Mouse (Mus musculus): ENCODE results near the gene Clasp1.
A peak's percentile ranks its signal among the peaks of the same experiment; 100 is the strongest.

Gene Clasp1

GRCm38 (mm10) chr1:118453577-118453976 is 64.7 kb downstream of the Clasp1 start:
- peak in 1 of 2 experiments; percentile 28 for DNase-seq

GRCm38 (mm10) chr1:118454817-118455216 is 66.0 kb downstream of the Clasp1 start:
- no peak for DNase-seq

DNA sequence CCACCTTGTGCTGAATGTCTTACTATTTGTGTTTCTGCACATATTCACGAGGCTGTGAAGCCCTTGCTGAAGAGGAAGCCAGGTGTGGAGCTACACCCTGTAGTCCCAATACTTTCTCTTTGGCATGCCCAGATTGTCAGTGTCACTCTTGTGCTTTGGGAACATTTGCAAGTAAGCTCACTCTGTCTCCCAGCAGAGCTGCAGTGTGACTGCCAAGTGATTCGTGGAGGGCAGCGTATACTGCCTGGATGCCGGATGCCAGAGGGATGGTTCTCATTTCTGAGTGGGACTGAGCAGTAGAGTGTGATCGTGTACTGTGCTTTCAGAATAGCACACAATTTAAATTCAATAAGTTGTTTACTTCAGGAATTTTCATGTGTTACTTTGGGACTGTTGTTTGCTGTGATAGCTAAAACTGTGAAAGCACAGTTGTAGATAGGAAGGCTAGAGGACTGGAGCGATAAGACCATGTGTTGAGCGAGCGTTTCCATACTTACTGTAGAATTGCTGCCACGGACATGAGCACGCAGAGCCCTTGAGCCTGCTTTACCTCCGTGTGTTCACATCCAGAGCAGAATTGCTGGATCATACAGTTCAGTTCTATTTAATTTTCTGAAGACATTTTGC is 68.5 kb downstream of the Clasp1 start:
- DNase-seq = no peak

- no peak for DNase-seq
Measured at GRCm38 (mm10) chr1:118457883-118458259, 69.0 kb downstream of the Clasp1 start.

- peak in 1 of 2 experiments; percentile 24 for DNase-seq
Measured at GRCm38 (mm10) chr1:118458279-118458678, 69.4 kb downstream of the Clasp1 start.

- DNase-seq = peak; percentile 95 to 97
Measured at GRCm38 (mm10) chr1:118458963-118459920, 70.4 kb downstream of the Clasp1 start.

- DNase-seq = no peak
Measured at GRCm38 (mm10) chr1:118460716-118461115, 71.9 kb downstream of the Clasp1 start.

GRCm38 (mm10) chr1:118466041-118466440 is 77.2 kb downstream of the Clasp1 start:
- DNase-seq = no peak

DNA sequence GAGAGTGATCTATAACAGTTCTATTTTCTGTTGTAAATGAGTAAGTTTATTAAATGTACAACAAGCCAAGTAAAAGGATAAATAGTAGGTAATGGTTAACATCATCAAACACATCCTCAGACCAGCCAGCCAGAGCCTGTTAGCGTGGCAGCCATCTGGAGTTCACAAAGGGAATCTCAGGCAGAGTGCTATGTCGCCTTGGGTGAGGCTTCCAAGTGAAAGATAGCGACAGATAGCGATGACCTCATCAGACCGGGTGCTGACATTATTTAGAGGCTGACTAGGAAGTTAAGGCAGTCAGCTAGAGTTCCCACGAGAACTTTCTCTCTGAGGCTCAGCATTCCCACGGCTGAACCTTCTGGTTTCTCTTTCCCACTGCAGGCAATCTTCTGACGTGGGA is 83.5 kb downstream of the Clasp1 start:
- DNase-seq = no peak

GRCm38 (mm10) chr1:118476919-118477318 is 88.1 kb downstream of the Clasp1 start:
- peak; percentile 43 to 64 for DNase-seq

GRCm38 (mm10) chr1:118479246-118479645 is 90.4 kb downstream of the Clasp1 start:
- no peak for DNase-seq

DNA sequence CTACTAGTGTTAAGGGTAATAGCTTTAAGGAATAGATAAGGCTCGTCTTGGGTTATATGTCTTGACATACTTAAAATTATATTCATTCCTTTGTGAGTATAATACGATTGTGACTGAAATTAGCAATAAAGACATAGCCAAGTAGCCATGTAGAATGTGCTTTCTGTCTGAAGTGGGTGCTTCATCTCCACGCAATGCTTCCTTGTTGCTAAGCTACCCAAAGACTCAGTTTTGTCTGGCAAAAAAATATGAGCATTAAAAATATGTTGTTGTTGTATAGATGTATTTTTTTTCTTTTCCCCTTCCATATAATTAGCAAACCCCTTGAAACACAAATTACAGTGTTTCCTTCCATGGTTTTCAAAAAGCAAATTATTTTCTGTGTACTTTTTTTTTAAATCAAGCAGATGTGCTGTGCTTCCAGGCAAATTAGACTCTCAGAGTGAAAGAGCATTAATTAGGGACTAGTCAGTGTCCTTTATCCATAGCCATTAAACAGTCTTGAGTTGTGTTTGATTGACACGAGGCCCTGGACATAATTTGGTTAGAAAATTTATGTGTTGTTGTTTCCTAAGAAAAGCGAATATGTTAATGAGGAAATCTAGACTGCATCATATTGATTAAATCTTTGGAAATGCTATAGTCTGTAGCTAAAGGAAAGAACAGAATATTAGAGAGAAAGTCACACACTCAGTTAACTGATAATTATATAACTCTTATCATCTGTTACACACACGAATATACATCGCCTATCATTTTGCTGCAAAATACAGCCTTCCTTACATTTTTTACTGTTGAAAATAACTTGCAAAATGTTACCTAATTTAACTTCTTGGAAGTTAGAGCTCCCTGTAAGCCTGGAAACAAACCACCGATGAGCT is 91.9 kb downstream of the Clasp1 start:
- no peak for DNase-seq

- DNase-seq = no peak
Measured at GRCm38 (mm10) chr1:118481365-118481702, 92.5 kb downstream of the Clasp1 start.

GRCm38 (mm10) chr1:118481703-118482102 is 92.8 kb downstream of the Clasp1 start:
- no peak for DNase-seq

- DNase-seq = no peak
Measured at GRCm38 (mm10) chr1:118482285-118483019, 93.6 kb downstream of the Clasp1 start.

DNA sequence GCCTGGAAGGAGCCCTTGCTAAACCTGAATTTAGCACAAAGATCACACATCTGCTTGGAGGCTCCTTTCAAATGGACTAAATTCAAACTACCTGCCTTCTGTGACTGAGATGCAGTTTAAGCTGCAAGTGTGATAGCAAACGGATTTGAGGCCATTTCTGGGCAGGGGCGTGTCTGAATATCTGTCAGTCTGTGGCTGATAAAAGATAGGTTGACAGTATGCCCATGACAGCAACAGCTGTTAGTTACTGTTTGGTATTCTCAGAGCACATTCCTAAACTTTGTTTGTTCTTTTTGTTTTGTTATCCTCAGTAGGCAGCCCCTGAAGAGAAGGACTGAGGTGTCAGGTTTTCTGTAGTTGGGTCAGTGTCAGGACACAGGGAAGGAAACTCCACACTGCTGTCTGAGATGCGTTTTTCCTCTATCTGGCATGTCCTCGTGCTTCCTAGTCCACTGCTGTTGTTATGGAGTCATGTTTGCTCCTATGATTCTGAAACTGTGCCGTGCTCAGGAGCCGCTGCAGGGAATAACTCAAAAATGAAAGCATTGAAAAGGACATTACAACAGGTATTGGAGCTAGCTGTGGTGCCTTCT is 94.7 kb downstream of the Clasp1 start:
- no peak for DNase-seq

GRCm38 (mm10) chr1:118485572-118485971 is 96.7 kb downstream of the Clasp1 start:
- no peak for DNase-seq

DNA sequence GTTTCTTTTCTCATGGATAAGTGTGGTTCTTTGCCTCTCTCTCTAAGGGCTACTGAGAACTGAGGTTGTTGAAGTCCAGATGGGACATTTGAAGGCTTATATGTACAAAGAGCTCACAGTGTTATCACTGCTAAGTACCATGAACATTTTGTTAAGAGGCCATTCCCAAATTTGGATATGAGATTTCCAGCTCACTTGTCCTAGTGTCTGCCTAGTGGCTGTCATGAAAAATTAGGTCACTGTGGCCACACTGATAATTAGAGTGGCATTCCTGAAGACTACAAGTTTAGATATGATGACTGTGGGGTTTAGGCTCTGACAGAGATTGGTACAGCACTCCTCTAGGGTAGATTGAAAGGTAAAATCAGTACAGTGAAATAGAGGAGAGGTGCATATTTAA is 97.2 kb downstream of the Clasp1 start:
- no peak for DNase-seq

DNA sequence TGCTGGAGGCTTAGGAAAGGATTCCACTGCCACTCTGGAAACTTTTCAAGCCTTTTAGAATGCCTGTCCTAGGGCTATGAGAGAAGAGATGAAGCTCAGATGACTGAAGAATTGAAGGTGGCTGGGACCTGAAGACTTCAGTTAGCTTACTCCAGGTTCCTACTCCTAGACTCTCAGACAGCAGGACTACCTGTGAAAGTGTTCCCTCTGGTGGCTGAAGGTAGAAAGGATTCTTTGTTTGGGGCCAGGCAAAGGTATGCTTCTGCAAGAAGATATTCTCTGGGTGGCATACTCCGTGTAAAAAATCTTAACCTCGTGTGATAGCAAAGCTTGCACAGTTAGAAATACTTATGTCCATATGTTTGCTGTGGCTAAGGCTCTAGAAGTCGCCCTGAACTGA is 104.0 kb downstream of the Clasp1 start:
- no peak for DNase-seq

DNA sequence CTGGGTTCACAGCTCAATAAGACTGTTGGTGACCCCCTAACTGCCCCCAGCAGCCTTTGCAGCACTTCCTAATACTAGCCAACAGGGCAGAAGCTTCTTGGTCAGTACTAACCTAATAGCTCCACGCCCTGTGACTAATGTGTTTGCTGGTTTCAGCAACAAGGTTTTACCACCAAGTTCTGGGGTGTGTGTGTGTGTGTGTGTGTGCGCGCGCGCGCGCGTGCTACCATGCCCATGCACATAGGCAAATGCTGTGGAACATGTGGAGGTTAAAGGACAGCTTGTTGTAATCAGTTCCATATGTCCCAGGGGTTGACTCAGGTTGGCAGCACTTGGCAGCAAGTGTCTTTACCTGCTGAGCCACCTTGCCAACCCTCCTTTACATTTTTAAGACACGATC is 105.7 kb downstream of the Clasp1 start:
- DNase-seq = no peak

GRCm38 (mm10) chr1:118498311-118498710 is 109.5 kb downstream of the Clasp1 start:
- peak; percentile 50 to 86 for DNase-seq

DNA sequence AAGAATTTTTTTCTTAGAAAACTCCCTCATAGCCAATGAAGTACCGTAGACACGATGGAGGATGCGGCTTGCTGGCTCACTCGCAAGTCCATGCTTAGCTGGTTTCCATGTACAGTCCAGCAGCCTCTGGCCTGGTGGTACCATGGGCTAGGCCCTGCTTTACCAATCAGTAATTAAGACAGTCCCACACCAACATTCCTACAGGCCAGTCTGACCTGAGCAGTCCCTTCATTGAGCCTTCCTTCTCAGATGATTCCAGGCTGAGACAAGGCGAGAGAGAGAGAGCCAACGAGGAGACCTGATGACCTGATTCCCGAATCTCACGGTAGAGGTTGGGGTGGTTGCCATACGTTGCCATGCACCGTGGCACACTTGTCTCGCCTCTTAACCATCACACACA is 111.7 kb downstream of the Clasp1 start:
- DNase-seq = no peak

Data from kidney, adult 8-10 months (tissue).